Mouse (Mus musculus) intestine, postnatal 0 days (tissue): ENCODE measurements around the gene Bahd1. TPM values are rescaled to one million over a fixed set of nuclear protein-coding genes. Genes with fewer than 3 reads are reported as not detected.

ENCODE experiments used
- ATAC-seq: fragments of 200-750 bp; cut with Nextera tagmentation; 2 replicates; pipeline ENCODE4 v1.8.0; 2017; ENCODE audit warnings: mild to moderate bottlenecking, moderate TSS enrichment, moderate library complexity
- H3K27ac ChIP-seq: fragments of 300-500 bp; sonication (generic); 2 replicates; pipeline ENCODE4 v1.5.1; 2014; ENCODE audit warnings: mild to moderate bottlenecking, low read depth, low read length, moderate library complexity
- H3K27me3 ChIP-seq: fragments of 300-500 bp; sonication (generic); replicated peaks from 2 replicates; pipeline ENCODE4 v1.6.1; 2014; ENCODE audit warnings: low read length, mixed read lengths; ENCODE audit not compliant: control insufficient read depth, insufficient read depth
- H3K36me3 ChIP-seq: fragments of 300-500 bp; sonication (generic); 2 replicates; pipeline ENCODE4 v1.6.1; 2014; ENCODE audit warnings: mild to moderate bottlenecking, moderate library complexity; ENCODE audit not compliant: control insufficient read depth, insufficient read depth
- H3K4me1 ChIP-seq: fragments of 300-500 bp; sonication (generic); replicated peaks from 2 replicates; pipeline ENCODE4 v1.6.1; 2014; ENCODE audit warnings: antibody characterized with exemption, low read length, mixed read lengths; ENCODE audit not compliant: control insufficient read depth, insufficient read depth
- H3K4me2 ChIP-seq: fragments of 300-500 bp; sonication (generic); replicated peaks from 2 replicates; pipeline ENCODE4 v1.6.1; 2014; ENCODE audit warnings: low read depth, mild to moderate bottlenecking, moderate library complexity
- H3K4me3 ChIP-seq: fragments of 300-500 bp; sonication (generic); 2 replicates; pipeline ENCODE4 v1.5.1; 2014; ENCODE audit warnings: low read depth, low read length
- H3K9ac ChIP-seq: fragments of 300-500 bp; sonication (generic); 2 replicates; pipeline ENCODE4 v1.6.1; 2014; ENCODE audit warnings: mild to moderate bottlenecking, low read depth, low read length
- H3K9me3 ChIP-seq: fragments of 300-500 bp; sonication (generic); 2 replicates; pipeline ENCODE4 v1.6.1; 2016; ENCODE audit warnings: mixed run types; ENCODE audit not compliant: control insufficient read depth
- CTCF ChIP-seq: sonication (generic); IDR thresholded peaks from 2 replicates; pipeline ENCODE4 v1.5.1; 2016; ENCODE audit warnings: low read depth, mild to moderate bottlenecking, control low read depth, antibody characterized with exemption, moderate library complexity
- WGBS: fragments of 180-500 bp; shearing (Covaris S2); extraction: QIAGEN DNeasy Blood & Tissue Kit; methylation state at CpG from one replicate; pipeline ENCODE4 v1.1.7; 2014; 5-methylcytosine and 5-hydroxymethylcytosine counted together
- polyA plus RNA-seq: library from polyadenylated mRNA; unstranded; fragments of >200 nt; fragmentation: Nextera tagmentation; extraction: Ambion mirVana; gene quantifications from 2 replicates; pipeline ENCODE4 v1.2.1, GENCODE M21; 2015

Bahd1 gene
- polyA plus RNA-seq, 1 experiment from 2014 or later = 6.1 TPM

DNA sequence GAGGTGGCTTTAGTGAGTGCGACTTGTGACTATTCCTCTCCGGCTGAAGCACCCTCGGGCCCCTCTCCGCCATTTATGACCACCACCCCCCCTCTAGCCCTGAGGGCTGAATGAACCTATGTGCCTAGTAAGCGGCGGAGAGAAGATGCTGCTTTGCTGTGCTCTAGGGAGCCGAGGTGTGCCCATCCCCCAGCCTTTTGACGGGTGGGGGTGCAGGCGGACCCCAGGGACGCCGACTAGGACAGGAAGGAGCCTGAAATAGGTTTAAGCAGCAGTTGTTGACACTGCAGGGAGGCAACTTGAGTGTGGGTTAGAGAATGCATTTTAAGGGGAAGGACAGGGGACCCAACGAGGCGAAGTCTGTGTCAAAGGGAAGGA lies 3.3 kb upstream of the Bahd1 start:
- Histone ChIP-seq H3K9me3 (no peaks in the 10 kb centered on the region), H3K4me3 (peak overlapping the region; percentile 49), H3K36me3 (no peaks in the 10 kb centered on the region), H3K27ac (no peak overlapping the region), H3K9ac (peak overlapping the region; percentile 7; the same call in 1 of the 2 replicates), H3K27me3 (peaks cover 61% of the 10 kb centered on the region), H3K4me2 (peak overlapping the region; percentile 86), H3K4me1 (peaks cover 9% of the 10 kb centered on the region; the same call in 1 of the 2 replicates)
- WGBS = 1% methylated on average over 13 of the region's 13 CpGs
- no peak for ATAC-seq
- TF ChIP-seq CTCF = no peak

- no peak for TF ChIP-seq CTCF
- H3K27me3 ChIP-seq = peaks cover 61% of the 10 kb centered on the region
- H3K9ac ChIP-seq = no peak overlapping the region
- no peaks in the 10 kb centered on the region for H3K36me3 ChIP-seq
- WGBS = 11% methylated on average over 7 of the region's 7 CpGs
- H3K9me3 ChIP-seq = no peaks in the 10 kb centered on the region
- peaks cover 9% of the 10 kb centered on the region; the same call in 1 of the 2 replicates for H3K4me1 ChIP-seq
- ATAC-seq = no peak
- peak overlapping the region; percentile 86 for H3K4me2 ChIP-seq
- peak overlapping the region; percentile 49; the same call in 1 of the 2 replicates for H3K4me3 ChIP-seq
- H3K27ac ChIP-seq = no peak overlapping the region
Measured at GRCm38 (mm10) chr2:118897392-118897791, 2.8 kb upstream of the Bahd1 start.

GRCm38 (mm10) chr2:118897808-118898207 lies 2.4 kb upstream of the Bahd1 start:
- no peak for TF ChIP-seq CTCF
- Histone ChIP-seq H3K9me3 (no peaks in the 10 kb centered on the region), H3K27ac (no peak overlapping the region), H3K36me3 (no peaks in the 10 kb centered on the region), H3K27me3 (peaks cover 61% of the 10 kb centered on the region), H3K4me3 (no peak overlapping the region), H3K9ac (no peak overlapping the region), H3K4me1 (peaks cover 10% of the 10 kb centered on the region; the same call in 1 of the 2 replicates), H3K4me2 (no peak overlapping the region)
- ATAC-seq = no peak
- WGBS = 10% methylated on average over 11 of the region's 11 CpGs

DNA sequence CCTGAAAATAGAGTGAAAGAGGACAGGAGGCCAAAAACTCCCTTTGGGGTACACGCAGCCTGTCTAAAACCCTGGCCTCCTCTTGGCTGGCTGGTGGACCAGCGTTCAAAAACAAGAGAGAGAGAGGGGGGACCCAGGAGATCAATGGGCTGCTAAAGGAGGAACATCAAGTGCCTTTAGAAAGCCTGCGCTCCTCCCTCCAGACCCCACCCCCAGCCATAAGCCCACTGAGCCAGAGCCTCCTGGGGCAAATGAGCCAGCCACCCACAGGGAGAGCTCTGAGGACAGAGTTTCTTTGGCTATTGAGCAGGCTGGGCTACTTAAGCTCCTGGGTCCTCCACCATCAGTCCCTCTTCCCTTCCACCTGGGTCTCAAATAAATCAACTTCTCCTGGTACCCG lies 1.4 kb upstream of the Bahd1 start:
- no peaks in the 10 kb centered on the region for H3K9me3 ChIP-seq
- no peak overlapping the region for H3K4me3 ChIP-seq
- WGBS = 38% methylated on average over 4 of the region's 4 CpGs
- ATAC-seq = no peak
- H3K9ac ChIP-seq = no peak overlapping the region
- no peaks in the 10 kb centered on the region for H3K36me3 ChIP-seq
- no peak overlapping the region for H3K4me2 ChIP-seq
- H3K27me3 ChIP-seq = peaks cover 61% of the 10 kb centered on the region
- H3K27ac ChIP-seq = no peak overlapping the region
- peaks cover 11% of the 10 kb centered on the region; the same call in 1 of the 2 replicates for H3K4me1 ChIP-seq
- TF ChIP-seq CTCF = no peak

- TF ChIP-seq CTCF = no peak
- ATAC-seq = no peak
- H3K27me3 ChIP-seq = peaks cover 58% of the 10 kb centered on the region
- H3K4me3 ChIP-seq = no peak overlapping the region
- no peak overlapping the region for H3K27ac ChIP-seq
- no peak overlapping the region for H3K9ac ChIP-seq
- no peaks in the 10 kb centered on the region for H3K9me3 ChIP-seq
- H3K36me3 ChIP-seq = no peaks in the 10 kb centered on the region
- WGBS = 32% methylated on average over 7 of the region's 7 CpGs
- H3K4me1 ChIP-seq = peaks cover 11% of the 10 kb centered on the region; the same call in 1 of the 2 replicates
- no peak overlapping the region for H3K4me2 ChIP-seq
Measured at GRCm38 (mm10) chr2:118899306-118899705, 871 bp upstream of the Bahd1 start.

- Histone ChIP-seq H3K4me1 (peaks cover 15% of the 10 kb centered on the region), H3K36me3 (no peaks in the 10 kb centered on the region), H3K27me3 (peaks cover 45% of the 10 kb centered on the region), H3K27ac (no peak overlapping the region), H3K4me2 (peak overlapping the region; percentile 99), H3K9ac (peak overlapping the region; percentile 80; the same call in 1 of the 2 replicates), H3K9me3 (no peaks in the 10 kb centered on the region), H3K4me3 (peak overlapping the region; percentile 93)
- no peak for ATAC-seq
- 0% methylated on average over 11 of the region's 11 CpGs for WGBS
- TF ChIP-seq CTCF = no peak
Measured at GRCm38 (mm10) chr2:118900826-118901140, 606 bp downstream of the Bahd1 start.
